Mouse (Mus musculus): Measurements from ENCODE around the gene Nmnat1. TPM values are rescaled to one million over a fixed set of nuclear protein-coding genes. Genes with fewer than 3 reads are reported as not detected.
"Not testable (repeated sequence)": the region's sequence is repeated elsewhere in the genome, so short reads cannot be mapped to it uniquely, and the experiment has no call there.

The Nmnat1 gene
- total and polyA plus RNA-seq, 3 experiments: 19.8 to 22.3 TPM; not detected in 1

GRCm38 (mm10) chr4:149458526-149458925 is 26.5 kb downstream of the Nmnat1 start:
- no peaks in the 10 kb centered on the region for H3K27me3 ChIP-seq (ENCODE audit: control insufficient read depth in 1 of 2, insufficient read depth in 2 of 2, low read length in 2 of 2)

GRCm38 (mm10) chr4:149457831-149458430 is 27.1 kb downstream of the Nmnat1 start:
- Histone ChIP-seq H3K4me1 (ENCODE audit: control insufficient read depth in 1 of 2, insufficient read depth in 2 of 2, low read length in 2 of 2) (no peaks in the 10 kb centered on the region), H3K79me2 (ENCODE audit: control insufficient read depth, insufficient read depth, low read length, poor library complexity) (no peaks in the 10 kb centered on the region), H3K27ac (ENCODE audit: control insufficient read depth, low read depth, low read length) (no peak overlapping the region), H3K9me3 (replicated peaks; ENCODE audit: insufficient read depth, low read length) (no peaks in the 10 kb centered on the region), H3K9ac (ENCODE audit: control insufficient read depth, low read depth, low read length, poor library complexity, severe bottlenecking) (no peak overlapping the region), H3K36me3 (ENCODE audit: control insufficient read depth in 1 of 2, insufficient read depth in 2 of 2, low read length in 2 of 2) (no peaks in the 10 kb centered on the region), H3K27me3 (ENCODE audit: control insufficient read depth in 1 of 2, insufficient read depth in 2 of 2, low read length in 2 of 2) (no peaks in the 10 kb centered on the region), H3K4me3 (ENCODE audit: control insufficient read depth in 1 of 2, insufficient read depth in 1 of 2, low read depth in 2 of 2, low read length in 2 of 2) (no peak overlapping the region)
- no peak for DNase-seq (ENCODE audit: low read depth, low spot score)
- TF ChIP-seq MYC (IDR thresholded peaks at IDR 0.05; ENCODE audit: low read depth, low read length) (no peak), UBTF (IDR thresholded peaks at IDR 0.05; ENCODE audit: borderline replicate concordance, insufficient read depth, low read depth, low read length) (no peak), MYB (IDR thresholded peaks at IDR 0.05; ENCODE audit: low read depth, low read length) (no peak), NELFE (IDR thresholded peaks at IDR 0.05; ENCODE audit: low read depth, low read length) (no peak), CHD2 (IDR thresholded peaks at IDR 0.05; ENCODE audit: low read length) (no peak)

More at GRCm38 (mm10) chr4:149458526-149458925, 26.5 kb downstream of the Nmnat1 start:
- Histone ChIP-seq H3K4me1 (ENCODE audit: control insufficient read depth in 1 of 2, insufficient read depth in 2 of 2, low read length in 2 of 2) (no peaks in the 10 kb centered on the region), H3K4me3 (ENCODE audit: control insufficient read depth in 1 of 2, insufficient read depth in 1 of 2, low read depth in 2 of 2, low read length in 2 of 2) (no peak overlapping the region), H3K27ac (ENCODE audit: control insufficient read depth, low read depth, low read length) (no peak overlapping the region), H3K9me3 (replicated peaks; ENCODE audit: insufficient read depth, low read length) (no peaks in the 10 kb centered on the region), H3K9ac (ENCODE audit: control insufficient read depth, low read depth, low read length, poor library complexity, severe bottlenecking) (no peak overlapping the region), H3K79me2 (ENCODE audit: control insufficient read depth, insufficient read depth, low read length, poor library complexity) (no peaks in the 10 kb centered on the region), H3K36me3 (ENCODE audit: control insufficient read depth in 1 of 2, insufficient read depth in 2 of 2, low read length in 2 of 2) (no peaks in the 10 kb centered on the region)
- no peak for DNase-seq (ENCODE audit: low read depth, low spot score)
- TF ChIP-seq USF1 (IDR thresholded peaks at IDR 0.05; ENCODE audit: low read depth, low read length): no peak

GRCm38 (mm10) chr4:149457163-149457562 is 27.8 kb downstream of the Nmnat1 start:
- H3K9me3 ChIP-seq (replicated peaks; ENCODE audit: insufficient read depth, low read length); H3K4me1 ChIP-seq (ENCODE audit: control insufficient read depth in 1 of 2, insufficient read depth in 2 of 2, low read length in 2 of 2); DNase-seq (ENCODE audit: low read depth, low spot score): not testable (repeated sequence)

GRCm38 (mm10) chr4:149454879-149455278 is 30.1 kb downstream of the Nmnat1 start, which contains the start of gene Rbp7:
Gene Rbp7, minus strand, starts transcription at chr4:149454978.
- no peaks in the 10 kb centered on the region for H3K27me3 ChIP-seq (ENCODE audit: control insufficient read depth in 1 of 2, insufficient read depth in 2 of 2, low read length in 2 of 2)
- TF ChIP-seq MYB (IDR thresholded peaks at IDR 0.05; ENCODE audit: low read depth, low read length) (no peak), HCFC1 (IDR thresholded peaks at IDR 0.05; ENCODE audit: low read depth, low read length) (no peak), SMC3 (IDR thresholded peaks at IDR 0.05; ENCODE audit: low read depth, low read length) (no peak), USF1 (IDR thresholded peaks at IDR 0.05; ENCODE audit: low read depth, low read length) (no peak), POLR2A (IDR thresholded peaks at IDR 0.05; ENCODE audit: control insufficient read depth in 1 of 2, insufficient read depth in 1 of 2, low read depth in 1 of 2, low read length in 2 of 2, poor library complexity in 1 of 2) (no peak), BHLHE40 (IDR thresholded peaks at IDR 0.05; ENCODE audit: borderline replicate concordance, low read depth, low read length) (no peak), MXI1 (IDR thresholded peaks at IDR 0.05; ENCODE audit: low read depth, low read length) (no peak), ZMIZ1 (IDR thresholded peaks at IDR 0.05; ENCODE audit: low read depth, low read length) (no peak), MYC (IDR thresholded peaks at IDR 0.05; ENCODE audit: low read depth, low read length) (no peak), JUND (IDR thresholded peaks at IDR 0.05; ENCODE audit: low read depth, low read length) (no peak), RCOR1 (IDR thresholded peaks at IDR 0.05; ENCODE audit: low read depth, low read length) (no peak), MAZ (IDR thresholded peaks at IDR 0.05; ENCODE audit: low read depth, low read length) (no peak), POLR2AphosphoS5 (IDR thresholded peaks at IDR 0.05; ENCODE audit: borderline replicate concordance, low read depth, low read length) (no peak), KAT2A (conservative IDR thresholded peaks at IDR 0.05; ENCODE audit: low read depth, low read length) (no peak), USF2 (IDR thresholded peaks at IDR 0.05; ENCODE audit: borderline replicate concordance in 1 of 2, insufficient read depth in 1 of 2, low read depth in 1 of 2, low read length in 2 of 2) (no peak), ZKSCAN1 (IDR thresholded peaks at IDR 0.05; ENCODE audit: low read depth, low read length) (no peak), EP300 (IDR thresholded peaks at IDR 0.05; ENCODE audit: low read depth in 1 of 2, low read length in 2 of 2) (no peak)

More at GRCm38 (mm10) chr4:149457163-149457562, 27.8 kb downstream of the Nmnat1 start:
- not testable (repeated sequence) for H3K9ac ChIP-seq (ENCODE audit: control insufficient read depth, low read depth, low read length, poor library complexity, severe bottlenecking); H3K79me2 ChIP-seq (ENCODE audit: control insufficient read depth, insufficient read depth, low read length, poor library complexity); H3K36me3 ChIP-seq (ENCODE audit: control insufficient read depth in 1 of 2, insufficient read depth in 2 of 2, low read length in 2 of 2); H3K27me3 ChIP-seq (ENCODE audit: control insufficient read depth in 1 of 2, insufficient read depth in 2 of 2, low read length in 2 of 2); H3K4me3 ChIP-seq (ENCODE audit: control insufficient read depth in 1 of 2, insufficient read depth in 1 of 2, low read depth in 2 of 2, low read length in 2 of 2); H3K27ac ChIP-seq (ENCODE audit: control insufficient read depth, low read depth, low read length)

More at GRCm38 (mm10) chr4:149454879-149455278, 30.1 kb downstream of the Nmnat1 start, which contains the start of gene Rbp7:
- H3K79me2 ChIP-seq (ENCODE audit: control insufficient read depth, insufficient read depth, low read length, poor library complexity): no peaks in the 10 kb centered on the region
- H3K4me3 ChIP-seq (ENCODE audit: control insufficient read depth in 1 of 2, insufficient read depth in 1 of 2, low read depth in 2 of 2, low read length in 2 of 2): no peak within 1 kb of the TSS
- no peak for DNase-seq (ENCODE audit: low read depth, low spot score)
- H3K9ac ChIP-seq (ENCODE audit: control insufficient read depth, low read depth, low read length, poor library complexity, severe bottlenecking): no peak within 1 kb of the TSS
- H3K27ac ChIP-seq (ENCODE audit: control insufficient read depth, low read depth, low read length): no peak within 1 kb of the TSS
- H3K9me3 ChIP-seq (replicated peaks; ENCODE audit: insufficient read depth, low read length): no peaks in the 10 kb centered on the region
- no peaks in the 10 kb centered on the region for H3K4me1 ChIP-seq (ENCODE audit: control insufficient read depth in 1 of 2, insufficient read depth in 2 of 2, low read length in 2 of 2)
- no peaks in the 10 kb centered on the region for H3K36me3 ChIP-seq (ENCODE audit: control insufficient read depth in 1 of 2, insufficient read depth in 2 of 2, low read length in 2 of 2)

Measured in MEL (cell line).